In genomic region chr7:49911147-49911946, GRCm38 (mm10) we compare ENCODE assay signal across 17 mouse cellular contexts. TPM values are rescaled to one million over a fixed set of nuclear protein-coding genes. Genes with fewer than 3 reads are reported as not detected.
DNase-seq lines count a peak whose midpoint lies in the region; ATAC-seq and TF ChIP-seq lines count a peak whose summit lies in the region.
"Had no signal": no experiment of that assay in that cellular context is flagged by ENCODE, and none has a peak within 500 bp of the region (broad histone marks: within the 10 kb centered on the region; RNA-seq: fewer than 3 reads in every experiment).

No protein-coding gene starts in this region.

- H3K9ac ChIP-seq in forebrain, postnatal 0 days = no peak overlapping the region
- H3K9ac ChIP-seq in forebrain, embryonic 16.5 days (replicated peaks; ENCODE audit: low read depth, low read length) = no peak overlapping the region
- peak overlapping the region; percentile 50 for H3K9ac ChIP-seq in hindbrain, embryonic 11.5 days (ENCODE audit: low read depth, low read length)
- no peak overlapping the region for H3K9ac ChIP-seq in midbrain, embryonic 12.5 days (replicated peaks)
- H3K9ac ChIP-seq in neural tube, embryonic 14.5 days (replicated peaks; ENCODE audit: low read depth, low read length) = peak overlapping the region; percentile 79

- no peaks in the 10 kb centered on the region for H3K4me1 ChIP-seq in forebrain, postnatal 0 days (ENCODE audit: insufficient read depth)
- peaks cover 6% of the 10 kb centered on the region for H3K4me1 ChIP-seq in forebrain, embryonic 16.5 days (replicated peaks; ENCODE audit: control insufficient read depth, insufficient read depth, low read length)
- H3K4me1 ChIP-seq in hindbrain, embryonic 11.5 days (replicated peaks; ENCODE audit: control insufficient read depth, insufficient read depth, low read length) = no peaks in the 10 kb centered on the region; the same call in none of the 2 replicates
- H3K4me1 ChIP-seq in midbrain, embryonic 12.5 days = peaks cover 27% of the 10 kb centered on the region
- no peaks in the 10 kb centered on the region for H3K4me1 ChIP-seq in neural tube, embryonic 14.5 days (ENCODE audit: control insufficient read depth, insufficient read depth, low read length)

- intact Hi-C loops in left cerebral cortex, postnatal 10 days (cut with DNase I) = loop anchor here (5.0 kb wide), 2 partner anchors 274 to 1716 kb away; partner anchors contain the start of gene Dbx1

- H3K4me3 ChIP-seq in forebrain, postnatal 0 days (ENCODE audit: low read depth, low read length) = no peak overlapping the region
- no peak overlapping the region for H3K4me3 ChIP-seq in forebrain, embryonic 16.5 days (replicated peaks; ENCODE audit: low read length)
- peak overlapping the region; percentile 35 for H3K4me3 ChIP-seq in hindbrain, embryonic 11.5 days (ENCODE audit: low read depth, low read length)
- H3K4me3 ChIP-seq in midbrain, embryonic 12.5 days = peak overlapping the region; percentile 16
- peak overlapping the region; percentile 45 for H3K4me3 ChIP-seq in neural tube, embryonic 14.5 days (ENCODE audit: low read depth, low read length)
- H3K4me3 ChIP-seq: layer of hippocampus, adult 2 months had no signal

- peak; percentile 59 for DNase-seq in forebrain, postnatal 0 days
- peak; percentile 54 for DNase-seq in hindbrain, embryonic 11.5 days (ENCODE audit: low spot score)
- DNase-seq in left cerebral cortex, postnatal 10 days (ENCODE audit: extremely low spot score in 1 of 2, low spot score in 2 of 2) = no peak
- no peak for DNase-seq in right cerebral cortex, postnatal 10 days (ENCODE audit: low spot score in 2 of 2)
- DNase-seq: right cerebral cortex, postnatal 4 days; thymus, adult 2 months had no signal

- TF ChIP-seq CTCF in forebrain, postnatal 0 days (IDR thresholded peaks at IDR 0.05; ENCODE audit: low read depth) = no peak

- no peak overlapping the region for H3K27ac ChIP-seq in forebrain, postnatal 0 days (ENCODE audit: low read depth, low read length)
- no peak overlapping the region for H3K27ac ChIP-seq in forebrain, embryonic 16.5 days (ENCODE audit: low read length)
- peak overlapping the region; percentile 68 for H3K27ac ChIP-seq in hindbrain, embryonic 11.5 days (ENCODE audit: low read depth, low read length)
- no peak overlapping the region for H3K27ac ChIP-seq in midbrain, embryonic 12.5 days (replicated peaks)
- peak overlapping the region; percentile 90 for H3K27ac ChIP-seq in neural tube, embryonic 14.5 days (ENCODE audit: low read depth, low read length)
- H3K27ac ChIP-seq: layer of hippocampus, adult 2 months had no signal

- no peaks in the 10 kb centered on the region for H3K9me3 ChIP-seq in forebrain, postnatal 0 days (ENCODE audit: low read length)
- H3K9me3 ChIP-seq in forebrain, embryonic 16.5 days (ENCODE audit: control insufficient read depth, low read length) = no peaks in the 10 kb centered on the region
- H3K9me3 ChIP-seq in hindbrain, embryonic 11.5 days (ENCODE audit: control insufficient read depth, low read length) = no peaks in the 10 kb centered on the region
- no peaks in the 10 kb centered on the region for H3K9me3 ChIP-seq in midbrain, embryonic 12.5 days
- no peaks in the 10 kb centered on the region for H3K9me3 ChIP-seq in neural tube, embryonic 14.5 days (ENCODE audit: control insufficient read depth, low read length)

- H3K4me2 ChIP-seq in forebrain, postnatal 0 days (ENCODE audit: low read depth) = no peak overlapping the region; the same call in 1 of the 2 replicates
- H3K4me2 ChIP-seq in forebrain, embryonic 16.5 days (ENCODE audit: low read length) = no peak overlapping the region
- no peak overlapping the region; the same call in 1 of the 2 replicates for H3K4me2 ChIP-seq in hindbrain, embryonic 11.5 days (replicated peaks; ENCODE audit: low read depth, low read length)
- peak overlapping the region; percentile 32 for H3K4me2 ChIP-seq in midbrain, embryonic 12.5 days (replicated peaks)
- H3K4me2 ChIP-seq in neural tube, embryonic 14.5 days (ENCODE audit: low read depth, low read length) = peak overlapping the region; percentile 60

- ATAC-seq in forebrain, postnatal 0 days = no peak
- no peak for ATAC-seq in forebrain, embryonic 16.5 days
- ATAC-seq in hindbrain, embryonic 11.5 days (ENCODE audit: low FRiP score) = no peak
- ATAC-seq in midbrain, embryonic 12.5 days (ENCODE audit: low FRiP score, low read depth) = no peak
- no peak for ATAC-seq in neural tube, embryonic 14.5 days (ENCODE audit: low read depth)
- no peak for ATAC-seq in activated CD4-positive, CD25-positive, alpha-beta regulatory T cell, adult 4 months
- ATAC-seq: lung, postnatal 0 days had no signal

- no peaks in the 10 kb centered on the region for H3K36me3 ChIP-seq in forebrain, postnatal 0 days (ENCODE audit: insufficient read depth)
- H3K36me3 ChIP-seq in forebrain, embryonic 16.5 days (ENCODE audit: control insufficient read depth, insufficient read depth) = no peaks in the 10 kb centered on the region
- H3K36me3 ChIP-seq in hindbrain, embryonic 11.5 days (ENCODE audit: control insufficient read depth, insufficient read depth, low read length) = no peaks in the 10 kb centered on the region
- H3K36me3 ChIP-seq in midbrain, embryonic 12.5 days = no peaks in the 10 kb centered on the region
- no peaks in the 10 kb centered on the region for H3K36me3 ChIP-seq in neural tube, embryonic 14.5 days (ENCODE audit: control insufficient read depth, insufficient read depth, low read length)

- WGBS in forebrain, postnatal 0 days = 3% methylated on average over 23 of the region's 23 CpGs
- WGBS in forebrain, embryonic 16.5 days = 2% methylated on average over 23 of the region's 23 CpGs
- 1% methylated on average over 23 of the region's 23 CpGs for WGBS in hindbrain, embryonic 11.5 days
- WGBS in midbrain, embryonic 12.5 days = 3% methylated on average over 23 of the region's 23 CpGs
- WGBS in neural tube, embryonic 14.5 days = 2% methylated on average over 23 of the region's 23 CpGs

- H3K27me3 ChIP-seq in forebrain, postnatal 0 days (ENCODE audit: insufficient read depth, low read length) = peaks cover 72% of the 10 kb centered on the region
- peaks cover 76% of the 10 kb centered on the region for H3K27me3 ChIP-seq in forebrain, embryonic 16.5 days (replicated peaks; ENCODE audit: control insufficient read depth, insufficient read depth, low read length)
- peaks cover 98% of the 10 kb centered on the region for H3K27me3 ChIP-seq in hindbrain, embryonic 11.5 days (ENCODE audit: control insufficient read depth, insufficient read depth, low read length)
- peaks cover 99% of the 10 kb centered on the region for H3K27me3 ChIP-seq in midbrain, embryonic 12.5 days
- H3K27me3 ChIP-seq in neural tube, embryonic 14.5 days (ENCODE audit: control insufficient read depth, insufficient read depth, low read length) = peaks cover 33% of the 10 kb centered on the region

RNA-seq across cellular contexts. Expression of gene Slc6a5, which starts 1.4 kb away (rescaled TPM):
- total RNA-seq in forebrain, postnatal 0 days (2014; rRNA removed) = 0.10 TPM in 1 of 2 replicates, not detected in the other
- polyA plus RNA-seq in forebrain, postnatal 0 days (2015; fragmentation: Nextera tagmentation; extraction: Ambion mirVana) = not detected in 2 replicates
- polyA plus RNA-seq in forebrain, embryonic 16.5 days (2015; fragmentation: Nextera tagmentation; extraction: Ambion mirVana) = not detected in 2 replicates
- 5.2 and 5.4 TPM in 2 replicates for polyA plus RNA-seq in hindbrain, embryonic 11.5 days (2014; fragmentation: Nextera tagmentation; extraction: Ambion mirVana)
- 0.08 TPM in 2 replicates for polyA plus RNA-seq in midbrain, embryonic 12.5 days (2016; fragmentation: Nextera tagmentation; extraction: Ambion mirVana)
- 14.3 and 16.6 TPM in 2 replicates for polyA plus RNA-seq in neural tube, embryonic 14.5 days (2014; fragmentation: Nextera tagmentation; extraction: Ambion mirVana)
- polyA plus RNA-seq in activated CD4-positive, CD25-positive, alpha-beta regulatory T cell, adult 4 months (2017; shearing (Covaris generic)) = not detected
- under 1 TPM; 0.10 to 0.17 TPM for total RNA-seq in left cerebral cortex, postnatal 10 days (2021)
- total RNA-seq: gastrocnemius, adult 8-10 months; heart, adult 8-10 months; heart, postnatal 4 days; layer of hippocampus, adult 2 months; liver, adult 2 months had no signal
- polyA plus RNA-seq: kidney, adult 2 months; liver, adult 2 months; lung, postnatal 0 days had no signal

Comparison
In these comparisons a context has a peak if more than half of its experiments do, and no peak if none do; other contexts are left out.
1. DNase-seq: peak in forebrain, postnatal 0 days (single experiment) and hindbrain, embryonic 11.5 days (single experiment); none in left cerebral cortex, postnatal 10 days (0 of 2) and right cerebral cortex, postnatal 10 days (0 of 2).
2. H3K27ac ChIP-seq: peak in hindbrain, embryonic 11.5 days (single experiment) and neural tube, embryonic 14.5 days (single experiment); none in forebrain, postnatal 0 days (single experiment), forebrain, embryonic 16.5 days (single experiment) and midbrain, embryonic 12.5 days (single experiment).
3. H3K4me2 ChIP-seq: peak in midbrain, embryonic 12.5 days (single experiment) and neural tube, embryonic 14.5 days (single experiment); none in forebrain, postnatal 0 days (single experiment), forebrain, embryonic 16.5 days (single experiment) and hindbrain, embryonic 11.5 days (single experiment).
4. H3K4me3 ChIP-seq: peak in hindbrain, embryonic 11.5 days (single experiment), midbrain, embryonic 12.5 days (single experiment) and neural tube, embryonic 14.5 days (single experiment); none in forebrain, postnatal 0 days (single experiment) and forebrain, embryonic 16.5 days (single experiment).
5. H3K9ac ChIP-seq: peak in hindbrain, embryonic 11.5 days (single experiment) and neural tube, embryonic 14.5 days (single experiment); none in forebrain, postnatal 0 days (single experiment), forebrain, embryonic 16.5 days (single experiment) and midbrain, embryonic 12.5 days (single experiment).